Mouse (Mus musculus): ENCODE data around the gene Bloc1s2.

- TF ChIP-seq EP300 (IDR thresholded peaks at IDR 0.05; ENCODE audit: low read depth): no peak
- TF ChIP-seq CTCF (IDR thresholded peaks at IDR 0.05; ENCODE audit: low read depth): peak; percentile 55
These were observed 34.5 kb downstream of the Bloc1s2 start for GRCm38 (mm10) chr19:44111706-44112105.
